In the genomic region with DNA sequence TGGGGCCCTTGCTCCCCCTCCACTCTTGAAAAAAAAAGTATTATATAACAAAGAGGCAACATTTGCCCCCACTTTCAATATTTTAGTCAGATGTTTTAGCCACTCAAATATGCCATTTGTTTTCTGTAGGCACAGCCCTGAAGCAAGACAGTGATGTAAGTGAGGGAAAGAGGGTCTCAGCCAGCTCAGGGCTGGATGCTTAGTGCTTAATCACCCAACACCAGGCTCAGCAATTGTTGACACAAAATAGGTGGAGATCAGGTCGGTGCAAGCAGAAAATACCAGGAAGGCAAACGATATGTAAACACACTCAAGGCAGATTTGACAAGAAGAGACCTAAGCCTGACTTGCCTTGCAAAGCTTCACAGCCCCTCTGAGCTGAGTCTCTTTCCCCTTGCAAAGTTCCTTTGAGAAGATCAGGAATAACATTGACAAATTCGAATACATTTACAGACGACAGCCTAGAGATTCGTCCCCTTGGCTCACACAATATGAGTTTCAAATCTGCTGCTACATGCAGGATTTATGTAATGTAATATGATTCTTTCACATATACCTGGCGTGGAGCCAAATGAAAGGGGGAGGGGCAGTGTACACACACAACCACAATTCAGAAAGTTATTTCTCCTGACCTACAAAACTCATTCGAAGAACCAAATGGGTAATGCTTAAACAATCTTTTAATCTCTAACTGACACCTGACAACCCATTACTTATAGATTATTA, we compare ENCODE assay signal across 11 mouse cellular contexts.
DNase-seq lines count a peak whose midpoint lies in the region; ATAC-seq lines count a peak whose summit lies in the region.
"Had no signal": no experiment of that assay in that cellular context is flagged by ENCODE, and none has a peak within 500 bp of the region (broad histone marks: within the 10 kb centered on the region; RNA-seq: fewer than 3 reads in every experiment).

No protein-coding gene starts in this region.

- intact Hi-C loops in heart, postnatal 25 days (cut with DNase I), result no loop called here

- no peak overlapping the region for H3K4me2 ChIP-seq in heart, embryonic 16.5 days (ENCODE audit: low read depth, low read length)
- H3K4me2 ChIP-seq in embryonic facial prominence, embryonic 15.5 days (replicated peaks), result no peak overlapping the region

- DNase-seq in heart, postnatal 25 days (ENCODE audit: low spot score), result no peak
- DNase-seq in skeletal muscle tissue, adult 2 months (ENCODE audit: low read depth, low spot score), result peak; percentile 34
- no peak for DNase-seq in spleen, postnatal 10 days (ENCODE audit: low spot score in 2 of 2)
- DNase-seq in ovary, adult 18-20 months (ENCODE audit: low spot score), result no peak
- DNase-seq: gastrocnemius, postnatal 25 days; thymus, adult 2 months had no signal

- H3K4me3 ChIP-seq in heart, embryonic 16.5 days (ENCODE audit: low read length), result no peak overlapping the region
- H3K4me3 ChIP-seq in megakaryocyte, embryonic 14.5 days (replicated peaks), result peak overlapping the region; percentile 65
- no peak overlapping the region for H3K4me3 ChIP-seq in embryonic facial prominence, embryonic 15.5 days (replicated peaks)

- H3K27ac ChIP-seq in heart, embryonic 16.5 days (ENCODE audit: low read length), result peak overlapping the region; percentile 2
- H3K27ac ChIP-seq in embryonic facial prominence, embryonic 15.5 days (replicated peaks), result peak overlapping the region; percentile 31

- no peaks in the 10 kb centered on the region for H3K27me3 ChIP-seq in heart, embryonic 16.5 days (ENCODE audit: control insufficient read depth, insufficient read depth, low read length)
- H3K27me3 ChIP-seq in megakaryocyte, embryonic 14.5 days (replicated peaks), result no peaks in the 10 kb centered on the region
- no peaks in the 10 kb centered on the region for H3K27me3 ChIP-seq in embryonic facial prominence, embryonic 15.5 days

- ATAC-seq in heart, embryonic 16.5 days (replicated peaks; ENCODE audit: extremely low read depth, insufficient read depth, low FRiP score), result no peak
- ATAC-seq in megakaryocyte, adult 5-6 weeks (ENCODE audit: poor library complexity, severe bottlenecking), result no peak
- no peak for ATAC-seq in embryonic facial prominence, embryonic 15.5 days (ENCODE audit: insufficient number of reproducible peaks, low FRiP score, low TSS enrichment, low read depth)

- H3K9me3 ChIP-seq in heart, embryonic 16.5 days (replicated peaks; ENCODE audit: control insufficient read depth, low read length), result no peaks in the 10 kb centered on the region
- H3K9me3 ChIP-seq in megakaryocyte, embryonic 14.5 days, result no peaks in the 10 kb centered on the region
- no peaks in the 10 kb centered on the region for H3K9me3 ChIP-seq in embryonic facial prominence, embryonic 15.5 days (replicated peaks)
- H3K9me3 ChIP-seq: G1E had no signal

- H3K36me3 ChIP-seq in heart, embryonic 16.5 days (ENCODE audit: control insufficient read depth, insufficient read depth), result no peaks in the 10 kb centered on the region
- H3K36me3 ChIP-seq in megakaryocyte, embryonic 14.5 days (replicated peaks; ENCODE audit: low read length), result peaks cover 75% of the 10 kb centered on the region
- H3K36me3 ChIP-seq in embryonic facial prominence, embryonic 15.5 days, result no peaks in the 10 kb centered on the region
- H3K36me3 ChIP-seq: G1E had no signal

- 27% methylated on average over 7 of the region's 7 CpGs for WGBS in heart, embryonic 16.5 days
- WGBS in embryonic facial prominence, embryonic 15.5 days, result 15% methylated on average over 7 of the region's 7 CpGs

- H3K9ac ChIP-seq in heart, embryonic 16.5 days (ENCODE audit: low read length), result no peak overlapping the region
- H3K9ac ChIP-seq in embryonic facial prominence, embryonic 15.5 days, result no peak overlapping the region

- H3K4me1 ChIP-seq in heart, embryonic 16.5 days (ENCODE audit: control insufficient read depth, insufficient read depth, low read length), result peaks cover 25% of the 10 kb centered on the region
- H3K4me1 ChIP-seq in megakaryocyte, embryonic 14.5 days, result peaks cover 79% of the 10 kb centered on the region
- H3K4me1 ChIP-seq in embryonic facial prominence, embryonic 15.5 days, result peaks cover 16% of the 10 kb centered on the region; the same call in 1 of the 2 replicates
